Mouse (Mus musculus) cerebellum, adult 2 months (tissue): ENCODE results near the gene Cdh1.

Experiments used
- CTCF ChIP-seq: fragments of 200-500 bp; IDR thresholded peaks from 2 replicates; pipeline ENCODE4 v1.5.1; 2011; ENCODE audit warnings: low read depth, mild to moderate bottlenecking, control low read depth, low read length, moderate library complexity, borderline replicate concordance; ENCODE audit not compliant: insufficient read depth
- POLR2A ChIP-seq: fragments of 200-500 bp; IDR thresholded peaks from 2 replicates; pipeline ENCODE4 v1.6.1; 2011; ENCODE audit warnings: low read length, control low read depth, borderline replicate concordance; ENCODE audit not compliant: insufficient read depth

- no peak for TF ChIP-seq CTCF
- no peak for TF ChIP-seq POLR2A
Observed at GRCm38 (mm10) chr8:106620488-106620887, 17.3 kb downstream of the Cdh1 start.
